Mouse (Mus musculus) ES-E14 (cell line): ENCODE results near the gene Slc38a5.

ENCODE experiments used
- CHD2 ChIP-seq: IDR thresholded peaks from 2 replicates; pipeline ENCODE4 v1.6.1; 2014; ENCODE audit warnings: mild to moderate bottlenecking, low read depth, low read length, inconsistent platforms
- HCFC1 ChIP-seq: IDR thresholded peaks from 2 replicates; pipeline ENCODE4 v1.6.1; 2012; ENCODE audit warnings: low read length, inconsistent platforms, borderline replicate concordance; ENCODE audit not compliant: insufficient read depth
- MAFK ChIP-seq: IDR thresholded peaks from 2 replicates; pipeline ENCODE4 v1.6.1; 2014; ENCODE audit warnings: mild to moderate bottlenecking, low read depth, low read length, inconsistent platforms; ENCODE audit not compliant: insufficient read depth
- ZC3H11A ChIP-seq: IDR thresholded peaks from 2 replicates; pipeline ENCODE4 v1.6.1; 2012; ENCODE audit warnings: low read depth, mild to moderate bottlenecking, inconsistent platforms, low read length, borderline replicate concordance
- ZNF384 ChIP-seq: IDR thresholded peaks from 2 replicates; pipeline ENCODE4 v1.6.1; 2012; ENCODE audit warnings: low read depth, low read length, inconsistent platforms

DNA sequence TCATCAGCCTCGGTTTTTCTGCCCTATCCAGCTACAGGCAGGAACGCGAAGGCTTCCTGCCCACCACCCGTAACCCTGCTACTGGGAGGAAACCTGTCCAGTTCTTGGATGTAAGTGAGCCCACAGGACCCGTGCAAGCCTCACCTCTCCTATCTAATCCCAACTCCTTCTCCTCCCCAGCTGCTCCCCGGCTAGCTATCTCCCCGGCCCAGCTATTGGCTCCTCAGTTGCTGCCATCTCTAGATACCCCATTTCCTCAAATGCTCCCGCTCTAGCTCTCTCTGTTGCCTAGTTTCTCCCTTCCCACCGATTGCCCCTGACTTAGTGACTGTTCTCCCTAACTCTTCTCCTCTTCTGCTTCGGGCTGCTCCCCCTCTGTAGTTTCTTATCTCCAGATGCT, 1.1 kb downstream of the Slc38a5 start:
- no peak for TF ChIP-seq MAFK
- no peak for TF ChIP-seq CHD2
- no peak for TF ChIP-seq ZNF384
- TF ChIP-seq HCFC1 = no peak
- TF ChIP-seq ZC3H11A = no peak
